Mouse (Mus musculus) large intestine, adult 2 months (tissue): ENCODE data around the gene Sec24d. TPM values are rescaled to one million over a fixed set of nuclear protein-coding genes. Genes with fewer than 3 reads are reported as not detected.
"Not testable (repeated sequence)": the region's sequence is repeated elsewhere in the genome, so short reads cannot be mapped to it uniquely, and the experiment has no call there.

Experiments
- DNase-seq: peaks from one replicate; pipeline ENCODE4 v3.0.0-alpha.2; 2012; ENCODE audit warnings: low read depth, low spot score
- WGBS: fragments of 180-500 bp; shearing (Covaris S2); methylation state at CpG from one replicate; pipeline ENCODE4 v1.1.7; 2018; 5-methylcytosine and 5-hydroxymethylcytosine counted together
- polyA plus RNA-seq: library from polyadenylated mRNA; depleted of rRNA; stranded (reverse); fragments of >200 nt; gene quantifications from 2 replicates; pipeline ENCODE4 v1.2.3, GENCODE M21; 2012

Gene Sec24d
- polyA plus RNA-seq, 1 experiment: 32.1 TPM

DNA sequence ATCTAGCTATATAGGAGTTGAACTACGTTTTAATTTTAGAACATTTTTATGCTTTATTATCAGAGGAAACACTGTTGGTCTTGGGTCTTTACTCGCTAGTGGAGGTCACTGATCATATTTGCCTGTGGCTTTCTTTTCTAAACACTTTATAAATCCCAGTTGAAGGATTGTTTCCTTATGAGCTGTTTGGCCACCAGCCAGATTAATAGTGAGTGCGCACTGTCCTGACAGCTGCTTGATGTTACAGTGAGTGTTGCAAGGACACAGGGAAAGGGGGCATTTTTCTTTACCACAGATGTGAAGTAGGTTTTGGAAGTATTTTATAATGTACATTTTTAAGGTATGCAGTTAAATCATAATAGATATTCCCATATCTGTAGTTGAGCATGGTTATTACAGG, 68.2 kb downstream of the Sec24d start:
- 17% methylated on average over 3 of the region's 3 CpGs for WGBS
- DNase-seq: no peak

DNA sequence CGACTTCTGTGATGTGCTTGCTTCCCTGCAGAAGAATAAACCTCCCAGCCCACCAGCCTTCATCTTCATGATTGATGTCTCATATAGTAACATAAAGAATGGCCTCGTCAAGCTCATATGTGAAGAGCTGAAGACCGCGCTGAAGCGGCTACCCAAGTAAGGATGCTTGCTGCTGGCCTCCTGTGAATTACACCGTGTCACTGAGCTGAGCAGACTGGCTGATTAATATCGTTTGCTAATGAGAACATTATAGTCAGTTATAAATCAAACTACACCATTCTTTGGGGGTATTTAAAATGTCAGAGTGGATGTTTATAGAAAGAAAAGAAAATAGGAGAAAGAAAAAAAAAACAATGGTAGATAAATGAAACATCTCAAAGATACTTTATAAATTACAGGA, 69.2 kb downstream of the Sec24d start:
- WGBS: 77% methylated on average over 7 of the region's 7 CpGs
- no peak for DNase-seq

DNA sequence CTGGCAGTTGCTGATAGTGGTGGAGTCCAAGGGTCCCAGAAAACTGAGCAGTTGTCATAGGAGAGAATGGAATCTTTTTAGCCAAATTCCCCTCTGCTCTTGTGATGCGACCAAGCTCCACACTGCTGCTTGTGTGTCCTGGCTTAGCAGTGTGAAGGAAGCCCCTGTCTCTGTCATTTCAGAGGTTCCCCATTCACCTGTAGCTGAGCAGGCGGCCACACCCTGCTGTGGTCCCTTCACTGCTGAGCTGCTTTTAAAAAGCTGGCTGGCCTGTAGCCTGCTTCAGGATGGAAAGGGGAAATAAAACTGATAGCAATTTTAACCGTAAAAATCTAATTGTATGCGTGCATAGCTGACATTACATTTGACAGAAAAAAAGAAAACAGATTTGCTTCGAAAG, 69.7 kb downstream of the Sec24d start:
- whole genome bisulfite sequencing: 73% methylated on average over 5 of the region's 5 CpGs
- DNase-seq: no peak

DNA sequence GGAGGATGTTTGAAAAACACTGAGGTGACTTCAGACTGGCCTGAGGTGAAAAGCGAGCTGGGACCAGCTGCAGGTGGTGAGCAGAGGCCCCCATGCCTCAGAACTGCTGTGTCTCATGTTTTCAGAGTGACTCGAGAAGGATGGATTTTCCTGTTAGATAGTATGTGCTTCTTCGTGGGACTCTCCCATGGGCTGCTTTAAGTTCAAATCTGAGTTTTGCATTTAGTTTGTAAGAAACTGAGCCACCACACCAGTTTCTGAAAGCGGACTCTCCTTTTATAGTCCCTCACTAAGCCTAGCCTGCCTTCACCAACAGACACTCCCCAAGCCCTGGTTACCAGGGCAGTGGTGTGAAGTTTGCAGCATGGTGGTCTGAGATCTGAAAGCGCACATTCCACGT, 70.6 kb downstream of the Sec24d start:
- WGBS: 81% methylated on average over 6 of the region's 6 CpGs
- no peak for DNase-seq

DNA sequence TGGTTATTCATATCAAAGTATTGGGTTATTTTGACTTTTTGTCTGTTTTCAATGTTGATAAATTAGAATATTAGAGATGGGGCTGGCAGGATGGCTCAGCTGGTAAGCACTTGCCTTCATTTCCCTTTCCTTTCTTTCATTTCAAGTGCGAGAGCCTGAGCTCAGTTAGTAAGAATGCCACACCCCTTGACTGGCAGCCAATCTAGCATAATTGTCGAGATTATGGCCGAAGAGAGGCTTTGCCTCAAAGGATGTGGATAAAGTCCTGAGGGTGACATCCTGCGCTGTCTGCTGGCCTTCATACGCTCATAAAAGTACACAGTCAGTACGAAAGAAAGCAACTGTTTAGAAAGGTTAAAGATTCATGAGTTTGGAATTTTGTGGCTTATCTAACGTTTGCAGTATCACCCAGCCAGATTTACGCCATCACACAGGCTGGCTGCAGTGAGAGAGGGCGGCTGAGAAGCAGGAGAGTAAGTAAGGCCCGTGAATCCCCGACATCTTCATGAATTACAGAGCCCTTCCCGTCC, 71.5 kb downstream of the Sec24d start:
- no peak for DNase-seq
- whole genome bisulfite sequencing: 52% methylated on average over 12 of the region's 12 CpGs

DNA sequence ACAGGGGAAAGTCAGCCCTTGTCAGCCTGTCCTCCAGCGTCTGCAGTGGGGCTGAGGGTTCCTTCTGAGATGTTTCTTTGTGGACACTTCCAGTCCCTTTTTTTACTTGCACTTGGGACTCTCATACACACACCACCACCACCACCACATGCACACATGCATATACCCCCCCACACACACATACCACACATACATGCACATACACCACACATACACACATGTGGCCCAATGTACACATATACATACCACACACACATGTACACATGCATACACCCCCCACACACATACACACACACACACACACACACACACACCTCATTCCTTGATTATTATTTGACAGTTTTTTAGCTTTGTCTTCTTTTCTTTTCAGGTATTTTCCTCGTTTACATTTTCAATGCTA, 73.8 kb downstream of the Sec24d start:
- 81% methylated on average over 2 of the region's 2 CpGs for WGBS
- no peak for DNase-seq

DNA sequence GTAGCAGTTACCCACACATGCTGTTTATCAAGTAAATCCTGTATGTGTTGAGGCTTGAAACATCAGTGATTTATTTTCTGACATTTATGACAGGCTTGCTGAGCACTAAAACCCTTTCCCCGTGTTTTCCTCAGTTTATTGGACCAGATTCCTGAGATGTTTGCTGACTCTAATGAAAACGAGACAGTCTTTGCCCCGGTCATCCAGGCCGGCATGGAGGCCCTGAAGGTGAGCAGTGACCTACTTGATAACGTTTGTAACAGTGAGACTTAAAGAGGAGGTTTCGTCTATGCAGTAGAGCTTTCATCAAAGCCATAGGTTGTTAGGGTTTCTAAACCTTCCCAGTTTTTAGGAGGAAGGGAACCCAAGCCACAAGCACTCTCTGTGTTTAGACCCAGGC, 76.4 kb downstream of the Sec24d start:
- WGBS: 22% methylated on average over 6 of the region's 6 CpGs
- no peak for DNase-seq

DNA sequence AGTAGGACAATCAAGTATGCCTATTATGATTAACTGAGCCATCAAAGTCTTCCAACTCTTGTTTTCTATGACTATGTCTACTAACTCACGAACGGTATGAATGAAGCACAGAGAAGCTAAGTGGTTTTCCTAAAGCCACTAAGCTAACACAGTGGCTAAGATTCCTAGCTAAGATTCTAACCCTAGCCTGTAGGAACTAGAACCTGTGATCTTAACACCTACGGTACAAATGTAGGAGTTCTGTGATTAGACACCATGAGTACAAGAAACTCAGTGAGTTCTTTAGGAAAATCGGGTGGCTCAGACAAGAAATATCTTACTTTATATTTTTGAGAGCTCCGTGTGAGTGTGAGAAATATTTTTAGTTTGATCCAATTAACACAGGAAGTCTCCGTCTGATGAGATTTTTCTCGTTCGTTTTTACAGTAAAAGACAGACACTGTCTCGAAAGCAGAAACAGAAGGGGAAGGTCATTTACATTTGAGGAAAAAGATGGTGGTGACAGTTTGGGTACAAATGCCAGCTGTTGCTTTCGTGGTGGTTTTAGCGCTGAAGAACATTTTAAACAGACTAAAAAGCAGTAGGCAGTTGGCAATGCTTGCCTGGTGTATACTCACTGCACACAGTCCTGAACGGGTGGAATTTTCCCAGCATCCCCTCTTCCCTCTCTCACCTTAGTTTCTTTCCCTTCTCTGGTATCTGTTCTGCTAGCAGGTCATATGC, 81.0 kb downstream of the Sec24d start:
- DNase-seq: no peak
- 78% methylated on average over 12 of the region's 12 CpGs for WGBS

DNA sequence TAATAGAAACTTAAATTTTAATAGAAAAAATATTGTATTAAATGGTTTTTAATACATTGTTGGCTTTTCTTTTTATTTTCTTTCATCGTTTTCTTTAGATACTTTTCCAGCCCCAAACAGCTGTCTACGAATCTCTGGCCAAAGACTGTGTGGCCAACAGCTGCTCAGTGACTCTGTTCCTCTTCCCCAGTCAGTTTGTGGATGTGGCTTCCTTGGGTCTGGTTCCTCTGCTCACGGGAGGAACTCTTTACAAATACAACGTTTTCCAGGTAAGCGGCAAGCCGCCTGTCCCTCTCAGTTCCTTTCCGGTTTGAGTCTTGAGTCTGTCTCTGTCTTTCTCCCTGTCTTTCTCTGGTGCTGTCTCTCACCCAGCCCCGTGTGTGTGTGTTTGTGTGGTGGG, 83.3 kb downstream of the Sec24d start:
- WGBS: 71% methylated on average over 8 of the region's 8 CpGs

DNA sequence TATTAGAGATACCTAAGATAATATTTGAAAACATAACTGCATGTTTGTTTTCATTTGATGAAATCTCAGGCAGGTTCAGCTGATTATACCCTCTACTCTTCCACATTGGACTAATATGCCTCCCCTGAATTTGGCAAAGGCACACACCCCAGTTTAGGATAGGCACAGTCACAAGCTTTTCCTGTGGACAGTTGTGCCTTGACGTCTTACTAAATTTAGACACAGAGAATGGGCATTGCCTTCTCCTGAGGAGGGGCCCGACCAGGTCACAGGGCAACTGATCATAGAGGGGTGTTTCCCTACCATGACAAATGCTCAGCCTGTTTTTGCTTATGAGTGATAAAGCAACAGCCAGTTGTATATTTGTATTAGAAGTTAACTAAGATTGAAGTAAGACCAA, 84.3 kb downstream of the Sec24d start:
- 69% methylated on average over 2 of the region's 2 CpGs for WGBS
- DNase-seq: no peak

More for the DNA sequence above, 83.3 kb downstream of the Sec24d start:
- no peak for DNase-seq

DNA sequence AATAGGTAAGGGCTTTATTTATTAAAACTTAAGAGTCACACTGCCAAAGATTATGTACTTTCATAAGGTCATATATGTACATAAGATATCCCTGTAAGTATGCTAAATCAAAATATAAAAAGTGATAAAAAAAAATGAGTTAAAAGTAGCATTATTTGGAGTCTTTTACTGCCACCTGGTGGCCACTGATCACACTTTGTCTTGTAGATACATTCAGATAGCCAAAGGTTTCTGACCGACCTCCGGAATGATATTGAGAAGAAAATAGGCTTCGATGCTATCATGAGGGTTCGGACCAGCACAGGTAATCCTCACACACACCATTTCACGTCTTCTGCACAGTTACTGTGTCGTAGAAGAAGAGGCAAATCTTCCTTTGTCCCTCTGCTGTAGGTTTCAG, 85.9 kb downstream of the Sec24d start:
- WGBS: 58% methylated on average over 6 of the region's 6 CpGs
- no peak for DNase-seq

DNA sequence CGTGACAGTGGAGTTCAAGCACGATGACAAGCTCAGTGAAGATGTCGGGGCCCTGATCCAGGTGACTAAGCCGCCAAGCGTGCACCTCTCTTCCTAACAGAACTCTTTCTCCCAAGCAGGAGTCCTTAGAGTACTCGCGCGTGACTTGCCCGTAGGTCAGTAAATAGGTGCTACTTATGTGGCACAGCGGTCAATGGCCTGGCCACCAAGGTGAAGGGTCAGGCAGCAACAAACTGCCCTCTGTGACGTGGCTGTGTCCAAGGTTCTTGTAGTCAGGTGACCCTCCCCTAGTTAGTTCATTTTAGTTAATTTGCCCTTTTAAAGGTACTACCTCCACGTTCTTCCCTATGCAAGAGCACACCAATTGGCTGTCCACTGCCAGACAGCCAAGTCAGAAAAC, 86.4 kb downstream of the Sec24d start:
- 92% methylated on average over 12 of the region's 12 CpGs for WGBS
- no peak for DNase-seq

DNA sequence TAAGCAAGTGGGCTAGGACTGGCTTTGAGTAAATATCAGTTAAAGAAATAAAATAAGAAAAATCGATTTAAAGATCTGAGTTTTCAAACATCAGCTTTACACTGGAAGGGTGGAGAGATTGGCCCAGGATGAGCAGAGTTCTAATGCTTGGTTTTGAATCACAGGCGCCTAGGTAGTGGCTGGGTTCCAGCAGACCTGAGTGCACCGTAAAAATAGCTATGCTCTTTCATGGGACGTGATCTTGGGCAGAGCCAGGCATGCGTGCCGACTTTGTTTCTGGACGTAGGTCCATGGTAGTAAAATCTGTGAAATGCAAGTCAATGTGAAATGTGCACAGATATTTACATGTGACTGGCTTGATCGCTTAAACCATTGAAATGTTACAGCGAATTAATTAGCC, 87.1 kb downstream of the Sec24d start:
- WGBS: 88% methylated on average over 9 of the region's 9 CpGs
- no peak for DNase-seq

DNA sequence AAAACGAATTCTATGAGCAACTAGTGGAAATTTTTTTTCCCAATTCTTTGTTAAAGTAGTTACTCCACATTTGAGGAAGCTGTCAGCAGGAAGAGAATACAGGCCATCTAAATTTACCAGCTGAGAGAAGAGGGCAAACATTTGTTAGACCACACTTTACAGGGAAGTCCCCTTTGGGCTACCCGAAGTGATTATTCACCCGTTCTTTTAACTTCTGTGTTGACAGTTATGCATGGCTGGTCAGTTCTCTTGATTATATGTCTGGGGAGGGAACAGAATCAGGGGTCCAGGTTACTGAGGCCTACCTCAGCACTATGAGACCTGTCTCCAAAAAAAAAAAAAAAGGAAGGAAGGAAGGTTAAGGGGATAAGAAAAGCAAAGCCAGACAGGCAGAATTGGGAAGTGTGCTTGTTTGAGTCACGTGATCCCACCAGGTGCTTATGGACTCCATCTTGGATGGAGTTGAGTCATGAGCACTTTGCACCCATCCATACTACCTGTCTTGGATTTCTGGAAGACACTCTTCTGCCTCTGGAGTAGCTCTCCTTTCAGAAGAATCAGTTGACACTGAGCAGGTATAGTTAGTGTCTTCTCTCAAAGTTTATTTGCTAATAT, 89.2 kb downstream of the Sec24d start:
- DNase-seq: no peak
- 63% methylated on average over 4 of the region's 4 CpGs for WGBS

DNA sequence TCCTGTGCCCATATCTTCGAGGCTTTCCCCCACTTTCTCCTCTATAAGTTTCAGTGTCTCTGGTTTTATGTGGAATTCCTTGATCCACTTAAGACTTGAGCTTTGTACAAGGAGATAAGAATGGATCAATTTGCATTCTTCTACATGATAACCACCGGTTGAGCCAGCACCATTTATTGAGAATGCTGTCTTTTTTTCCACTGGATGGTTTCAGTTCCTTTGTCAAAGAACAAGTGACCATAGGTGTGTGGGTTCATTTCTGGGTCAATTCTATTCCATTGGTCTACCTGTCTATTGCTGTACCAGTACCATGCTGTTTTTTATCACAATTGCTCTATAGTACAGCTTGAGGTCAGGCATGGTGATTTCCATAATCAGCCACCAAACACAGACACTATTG, 99.6 kb downstream of the Sec24d start:
- WGBS: 81% methylated on average over 2 of the region's 2 CpGs
- DNase-seq: not testable (repeated sequence)

DNA sequence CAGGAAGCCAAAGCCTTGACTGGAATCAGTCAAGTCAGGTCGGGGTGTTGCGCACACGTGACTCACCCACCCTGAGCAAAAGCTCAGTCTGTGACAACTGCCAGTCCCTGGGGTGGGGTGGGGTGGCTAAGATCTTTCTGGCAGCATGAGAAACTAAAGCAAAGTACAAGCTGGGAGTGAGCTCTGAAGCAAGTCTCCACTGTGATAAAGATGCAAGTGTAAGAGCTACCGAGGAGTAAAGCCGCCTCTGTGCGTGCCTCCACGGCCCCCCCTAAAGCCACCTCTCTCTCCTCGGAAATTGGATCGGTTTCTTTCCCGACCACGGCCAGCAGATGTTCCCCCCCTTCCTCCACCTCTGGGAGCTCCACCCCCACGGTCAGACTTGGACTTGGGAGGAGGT, 101.9 kb downstream of the Sec24d start:
- WGBS: 76% methylated on average over 12 of the region's 12 CpGs
- DNase-seq: no peak

DNA sequence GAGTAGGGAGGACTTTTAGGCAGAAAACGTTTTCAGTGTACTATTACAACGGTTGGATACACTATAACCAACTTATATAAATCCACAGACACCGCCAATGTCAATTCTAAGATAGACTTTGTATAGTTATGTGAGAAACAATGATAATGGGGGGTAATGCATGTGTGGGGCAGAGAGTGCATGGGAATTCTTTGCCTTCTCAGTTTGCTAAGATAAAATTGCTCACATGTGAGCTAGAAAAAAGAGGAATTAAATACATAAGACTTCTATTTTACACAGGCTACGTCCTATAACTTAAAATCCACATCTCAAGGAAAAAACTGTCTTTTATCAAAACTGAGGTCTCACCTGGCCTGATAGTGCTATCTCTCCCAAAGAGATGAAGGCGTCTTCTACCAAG, 103.7 kb downstream of the Sec24d start:
- DNase-seq: no peak
- WGBS: 90% methylated on average over 5 of the region's 5 CpGs

DNA sequence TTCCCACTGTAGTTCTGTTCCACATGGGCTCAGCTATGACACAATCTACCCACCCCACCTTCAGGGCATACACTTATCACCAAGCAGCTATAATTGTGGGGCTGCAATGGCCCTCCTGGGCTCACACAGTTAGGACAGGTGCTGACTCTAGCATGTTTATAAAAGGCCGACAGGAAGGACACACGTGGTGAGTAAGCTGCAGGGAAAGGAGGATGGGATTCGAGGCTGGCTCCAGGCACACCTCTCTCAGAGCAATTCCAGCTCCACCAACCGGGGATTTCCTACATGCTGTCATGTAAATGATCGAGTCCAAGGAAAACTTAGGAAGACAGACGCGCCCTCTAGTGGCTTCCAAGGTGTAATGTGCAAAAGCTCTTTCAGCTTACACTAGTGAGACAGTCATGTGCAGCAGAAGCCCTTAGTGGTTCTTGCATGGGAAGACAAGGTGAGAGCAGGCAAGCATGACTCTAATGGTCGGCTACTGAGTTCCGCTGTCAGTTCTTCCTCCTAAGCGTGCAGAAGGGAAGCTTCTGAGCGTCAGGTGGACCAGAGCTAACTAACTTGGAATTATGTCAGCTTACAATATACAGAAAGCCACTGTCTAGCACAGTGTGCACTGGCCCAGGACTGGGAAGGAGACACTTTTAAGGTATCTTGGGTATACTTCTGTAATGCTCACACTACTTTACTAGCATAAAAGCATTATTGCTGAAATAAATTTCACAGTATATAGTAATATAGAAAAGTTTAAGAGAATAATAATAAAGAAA, 104.7 kb downstream of the Sec24d start:
- WGBS: 25% methylated on average over 11 of the region's 11 CpGs

DNA sequence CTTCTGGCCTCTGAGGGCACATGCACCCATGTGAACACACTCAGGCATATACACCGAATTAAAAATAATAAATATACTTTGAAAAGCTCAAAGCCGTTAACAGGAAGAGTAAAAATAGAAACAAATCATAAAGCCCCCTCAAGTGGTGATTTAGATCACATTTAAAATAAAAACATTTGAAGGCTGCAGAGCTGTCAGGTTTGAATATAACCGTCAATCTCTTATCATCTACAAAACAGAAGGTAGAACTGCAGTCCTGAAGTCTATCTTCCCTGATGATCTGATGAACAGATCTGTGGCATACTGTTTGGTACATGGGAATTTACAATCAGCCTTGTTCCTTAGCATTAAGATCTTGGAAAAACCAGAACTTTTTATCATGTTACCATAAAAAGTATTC, 109.3 kb downstream of the Sec24d start:
- no peak for DNase-seq
- WGBS: 94% methylated on average over 3 of the region's 3 CpGs

More for the DNA sequence above, 104.7 kb downstream of the Sec24d start:
- peak; percentile 45 for DNase-seq

DNA sequence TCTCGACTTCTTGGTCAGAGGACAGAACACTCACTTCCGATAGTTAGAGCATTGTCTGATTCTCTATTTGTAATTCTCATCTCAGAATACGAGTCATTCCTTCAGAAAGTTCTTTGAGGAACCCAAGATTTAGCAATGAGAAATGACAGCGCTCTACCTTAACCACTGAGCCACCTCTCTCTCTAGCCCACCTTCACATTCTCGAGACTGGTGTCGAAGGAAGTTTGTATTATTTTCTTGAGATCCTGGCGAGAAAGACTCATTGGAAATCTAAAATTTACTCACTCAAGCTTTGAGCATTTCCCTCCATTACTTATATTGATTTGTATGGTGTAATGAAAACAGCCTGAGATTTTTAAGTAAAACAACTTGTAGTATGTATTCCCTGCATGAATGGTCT, 117.2 kb downstream of the Sec24d start:
- WGBS: 87% methylated on average over 7 of the region's 7 CpGs

DNA sequence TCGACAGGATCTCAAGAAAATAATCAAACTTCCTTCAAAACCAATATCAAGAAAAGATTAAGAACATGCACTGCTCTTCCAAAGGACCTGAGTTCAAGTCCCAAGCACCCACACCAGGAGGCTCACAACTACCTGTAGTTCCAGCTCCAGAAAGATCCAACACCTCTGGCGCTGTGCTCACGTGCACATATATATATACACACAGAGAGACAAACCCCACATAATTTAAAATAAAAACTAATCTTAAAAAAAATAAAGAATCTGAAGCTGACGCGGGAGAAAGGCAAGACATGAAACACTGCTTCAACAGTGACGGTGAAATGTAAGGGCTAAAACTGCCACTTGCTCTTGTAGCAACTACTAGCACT, 117.8 kb downstream of the Sec24d start:
- DNase-seq: no peak
- 6% methylated on average over 6 of the region's 6 CpGs for WGBS

More for the DNA sequence above, 117.2 kb downstream of the Sec24d start:
- DNase-seq: no peak
